Mouse (Mus musculus): Measurements from ENCODE around the gene Tldc2. TPM values are rescaled to one million over a fixed set of nuclear protein-coding genes. Genes with fewer than 3 reads are reported as not detected.

Tldc2 gene
- polyA plus RNA-seq, 1 experiment from 2014 or later, result not detected

DNA sequence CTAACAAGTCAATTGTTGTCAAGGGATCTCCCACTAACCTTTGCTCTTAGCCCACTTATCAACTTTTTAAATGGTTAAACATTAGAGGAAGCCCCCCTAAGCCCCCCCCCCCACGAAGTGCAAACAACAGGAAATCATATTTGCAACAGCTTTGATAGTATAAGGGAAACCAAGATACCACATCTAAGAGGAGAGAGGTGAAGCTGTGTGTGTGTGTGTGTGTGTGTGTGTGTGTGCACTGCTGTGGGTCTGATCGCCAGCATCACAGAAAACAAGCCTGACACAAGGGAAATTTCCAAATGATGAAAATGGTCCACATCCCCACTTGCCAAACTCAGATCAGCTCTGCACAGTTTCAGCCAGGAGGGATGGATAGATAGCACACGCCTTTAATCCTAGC, 32.2 kb downstream of the Tldc2 start:
- Histone ChIP-seq H3K4me3 (no peak overlapping the region), H3K9me3 (no peaks in the 10 kb centered on the region), H3K27me3 (replicated peaks; ENCODE audit: low read depth, poor library complexity, severe bottlenecking) (no peaks in the 10 kb centered on the region), H3K27ac (replicated peaks) (no peak overlapping the region), H3K4me1 (no peaks in the 10 kb centered on the region), H3K36me3 (replicated peaks) (peaks cover 54% of the 10 kb centered on the region)
- whole genome bisulfite sequencing, result 86% methylated on average over 3 of the region's 3 CpGs
- no peak for DNase-seq (ENCODE audit: low spot score)

DNA sequence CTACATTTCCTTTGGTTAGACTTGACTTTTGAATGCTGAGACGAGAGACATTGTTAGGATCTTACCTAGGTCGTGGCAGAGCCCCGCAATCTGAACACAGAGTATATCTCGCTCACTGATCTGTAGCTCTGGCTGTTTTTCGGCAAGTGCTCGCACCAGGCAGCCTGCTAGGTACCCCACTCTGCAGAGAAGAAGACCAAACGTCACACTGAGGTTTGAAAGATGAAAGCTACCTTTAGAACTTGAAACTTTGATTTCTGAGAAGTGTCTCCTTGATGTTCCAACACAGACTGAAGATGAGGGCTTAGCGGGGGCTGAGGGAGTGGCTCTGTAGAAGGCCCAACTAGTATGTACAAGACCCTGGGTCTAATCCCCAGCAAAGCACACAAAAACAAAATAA, 34.9 kb downstream of the Tldc2 start:
- no peaks in the 10 kb centered on the region for H3K9me3 ChIP-seq
- H3K4me3 ChIP-seq, result no peak overlapping the region
- peaks cover 58% of the 10 kb centered on the region for H3K36me3 ChIP-seq (replicated peaks)
- no peak overlapping the region for H3K27ac ChIP-seq (replicated peaks)
- no peaks in the 10 kb centered on the region for H3K4me1 ChIP-seq
- H3K27me3 ChIP-seq (replicated peaks; ENCODE audit: low read depth, poor library complexity, severe bottlenecking), result no peaks in the 10 kb centered on the region
- DNase-seq (ENCODE audit: low spot score), result no peak
- 91% methylated on average over 8 of the region's 8 CpGs for WGBS

GRCm38 (mm10) chr2:157125246-157125645, 38.4 kb downstream of the Tldc2 start:
- Histone ChIP-seq H3K27me3 (replicated peaks; ENCODE audit: low read depth, poor library complexity, severe bottlenecking) (no peaks in the 10 kb centered on the region), H3K4me3 (no peak overlapping the region), H3K27ac (replicated peaks) (no peak overlapping the region), H3K36me3 (replicated peaks) (peaks cover 69% of the 10 kb centered on the region), H3K4me1 (peaks cover 4% of the 10 kb centered on the region), H3K9me3 (no peaks in the 10 kb centered on the region)
- WGBS, result 90% methylated on average over 3 of the region's 3 CpGs
- no peak for DNase-seq (ENCODE audit: low spot score)

DNA sequence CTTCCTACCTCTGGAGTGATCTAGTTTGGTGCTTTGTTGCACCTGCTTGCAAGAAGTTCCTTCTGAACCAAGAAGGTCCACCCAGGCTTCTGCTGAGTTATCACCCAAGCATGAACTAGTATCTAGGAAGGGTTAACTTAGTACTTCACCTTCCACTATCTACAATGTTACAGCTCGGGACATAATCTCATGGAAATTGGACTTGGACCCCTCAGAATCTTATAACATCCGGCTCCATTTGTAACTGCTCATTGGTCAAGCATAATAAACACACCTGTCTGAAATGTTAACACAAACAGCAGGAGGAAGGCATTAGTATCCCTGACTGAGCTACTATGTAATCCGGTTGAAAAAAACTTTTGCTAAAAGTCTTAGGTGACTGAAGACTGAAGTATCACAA, 40.5 kb downstream of the Tldc2 start:
- H3K4me3 ChIP-seq, result no peak overlapping the region
- no peak for DNase-seq (ENCODE audit: low spot score)
- H3K27ac ChIP-seq (replicated peaks), result no peak overlapping the region
- H3K4me1 ChIP-seq, result peaks cover 4% of the 10 kb centered on the region
- peaks cover 53% of the 10 kb centered on the region for H3K36me3 ChIP-seq (replicated peaks)
- no peaks in the 10 kb centered on the region for H3K27me3 ChIP-seq (replicated peaks; ENCODE audit: low read depth, poor library complexity, severe bottlenecking)
- H3K9me3 ChIP-seq, result no peaks in the 10 kb centered on the region
- 88% methylated on average over 3 of the region's 3 CpGs for WGBS

- peaks cover 4% of the 10 kb centered on the region for H3K4me1 ChIP-seq
- DNase-seq (ENCODE audit: low spot score), result peak; percentile 19
- H3K27me3 ChIP-seq (replicated peaks; ENCODE audit: low read depth, poor library complexity, severe bottlenecking), result no peaks in the 10 kb centered on the region
- WGBS, result 71% methylated on average over 4 of the region's 4 CpGs
- no peak overlapping the region for H3K4me3 ChIP-seq
- peaks cover 53% of the 10 kb centered on the region for H3K36me3 ChIP-seq (replicated peaks)
- H3K27ac ChIP-seq (replicated peaks), result no peak overlapping the region
- no peaks in the 10 kb centered on the region for H3K9me3 ChIP-seq
Observed at GRCm38 (mm10) chr2:157128072-157128471, 41.2 kb downstream of the Tldc2 start.

- no peak overlapping the region for H3K4me3 ChIP-seq
- peaks cover 53% of the 10 kb centered on the region for H3K36me3 ChIP-seq (replicated peaks)
- peaks cover 10% of the 10 kb centered on the region for H3K4me1 ChIP-seq
- H3K27me3 ChIP-seq (replicated peaks; ENCODE audit: low read depth, poor library complexity, severe bottlenecking), result no peaks in the 10 kb centered on the region
- WGBS, result 94% methylated on average over 4 of the region's 4 CpGs
- no peak for DNase-seq (ENCODE audit: low spot score)
- no peaks in the 10 kb centered on the region for H3K9me3 ChIP-seq
- H3K27ac ChIP-seq (replicated peaks), result no peak overlapping the region
Observed at GRCm38 (mm10) chr2:157129096-157129495, 42.2 kb downstream of the Tldc2 start.

- Histone ChIP-seq H3K9me3 (no peaks in the 10 kb centered on the region), H3K4me1 (peaks cover 10% of the 10 kb centered on the region), H3K4me3 (no peak overlapping the region), H3K27me3 (replicated peaks; ENCODE audit: low read depth, poor library complexity, severe bottlenecking) (no peaks in the 10 kb centered on the region), H3K27ac (replicated peaks) (no peak overlapping the region), H3K36me3 (replicated peaks) (peaks cover 49% of the 10 kb centered on the region)
- DNase-seq (ENCODE audit: low spot score), result no peak
- WGBS, result 89% methylated on average over 11 of the region's 11 CpGs
Observed at GRCm38 (mm10) chr2:157129601-157130164, 42.8 kb downstream of the Tldc2 start.

GRCm38 (mm10) chr2:157130813-157131514, 44.1 kb downstream of the Tldc2 start:
- no peaks in the 10 kb centered on the region for H3K27me3 ChIP-seq (replicated peaks; ENCODE audit: low read depth, poor library complexity, severe bottlenecking)
- H3K9me3 ChIP-seq, result no peaks in the 10 kb centered on the region
- H3K27ac ChIP-seq (replicated peaks), result no peak overlapping the region
- 82% methylated on average over 8 of the region's 8 CpGs for WGBS
- no peak for DNase-seq (ENCODE audit: low spot score)
- H3K36me3 ChIP-seq (replicated peaks), result peaks cover 36% of the 10 kb centered on the region
- no peak overlapping the region for H3K4me3 ChIP-seq
- H3K4me1 ChIP-seq, result peaks cover 13% of the 10 kb centered on the region

DNA sequence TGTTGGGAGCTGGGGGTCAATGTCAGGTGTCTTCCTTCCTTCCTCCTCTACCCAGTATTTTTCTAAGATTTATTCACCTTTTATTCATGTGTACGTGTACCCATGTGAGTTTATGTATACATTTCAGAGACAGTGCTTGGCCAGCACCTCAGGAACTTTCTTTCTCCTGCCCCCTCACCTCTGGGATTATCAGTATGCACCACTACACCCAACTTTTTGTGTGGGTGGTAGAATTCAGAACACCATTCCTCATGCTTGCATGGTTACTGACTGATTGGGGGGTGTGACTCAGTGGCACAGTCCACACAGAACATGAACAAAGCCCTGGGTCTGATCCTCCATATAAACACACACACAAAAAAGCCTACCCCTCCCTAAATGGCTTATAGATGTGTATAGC, 45.2 kb downstream of the Tldc2 start:
- H3K9me3 ChIP-seq, result no peaks in the 10 kb centered on the region
- no peak for DNase-seq (ENCODE audit: low spot score)
- peaks cover 25% of the 10 kb centered on the region for H3K36me3 ChIP-seq (replicated peaks)
- H3K27ac ChIP-seq (replicated peaks), result no peak overlapping the region
- no peak overlapping the region for H3K4me3 ChIP-seq
- H3K27me3 ChIP-seq (replicated peaks; ENCODE audit: low read depth, poor library complexity, severe bottlenecking), result no peaks in the 10 kb centered on the region
- WGBS, result 95% methylated on average over 1 of the region's 1 CpGs
- peaks cover 13% of the 10 kb centered on the region for H3K4me1 ChIP-seq

- no peak for DNase-seq (ENCODE audit: low spot score)
- no peaks in the 10 kb centered on the region for H3K9me3 ChIP-seq
- H3K27ac ChIP-seq (replicated peaks), result no peak overlapping the region
- 81% methylated on average over 3 of the region's 3 CpGs for WGBS
- H3K4me1 ChIP-seq, result peaks cover 13% of the 10 kb centered on the region
- peaks cover 18% of the 10 kb centered on the region; the same call in 1 of the 2 replicates for H3K36me3 ChIP-seq (replicated peaks)
- H3K27me3 ChIP-seq (replicated peaks; ENCODE audit: low read depth, poor library complexity, severe bottlenecking), result no peaks in the 10 kb centered on the region
- H3K4me3 ChIP-seq, result 0 out of 2 replicates have a peak overlapping the region, but pooled peaks have one; percentile 21
Observed at GRCm38 (mm10) chr2:157132686-157133540, 46.1 kb downstream of the Tldc2 start.

- no peak for DNase-seq (ENCODE audit: low spot score)
- Histone ChIP-seq H3K27me3 (replicated peaks; ENCODE audit: low read depth, poor library complexity, severe bottlenecking) (no peaks in the 10 kb centered on the region), H3K36me3 (replicated peaks) (peaks cover 8% of the 10 kb centered on the region; the same call in 1 of the 2 replicates), H3K4me1 (peaks cover 9% of the 10 kb centered on the region; the same call in 1 of the 2 replicates), H3K4me3 (peak overlapping the region; percentile 78), H3K9me3 (no peaks in the 10 kb centered on the region), H3K27ac (replicated peaks) (peak overlapping the region; percentile 88)
- 18% methylated on average over 11 of the region's 11 CpGs for WGBS
Observed at GRCm38 (mm10) chr2:157133769-157134478, 47.1 kb downstream of the Tldc2 start.

- under 1% methylated on average over 25 of the region's 25 CpGs for WGBS
- Histone ChIP-seq H3K4me3 (peak overlapping the region; percentile 78), H3K27ac (replicated peaks) (peak overlapping the region; percentile 88)
Observed at GRCm38 (mm10) chr2:157134479-157134931, 47.6 kb downstream of the Tldc2 start.

More at GRCm38 (mm10) chr2:157134479-157134931, 47.6 kb downstream of the Tldc2 start:
- Histone ChIP-seq H3K4me1 (0 out of 2 replicates have a peak, but pooled peaks cover 9% of the 10 kb centered on the region), H3K9me3 (no peaks in the 10 kb centered on the region), H3K27me3 (replicated peaks; ENCODE audit: low read depth, poor library complexity, severe bottlenecking) (no peaks in the 10 kb centered on the region), H3K36me3 (replicated peaks) (0 out of 2 replicates have a peak, but pooled peaks cover 2% of the 10 kb centered on the region)
- DNase-seq (ENCODE audit: low spot score), result peak; percentile 69

Data from embryonic facial prominence, embryonic 10.5 days (tissue).